Mouse (Mus musculus): ENCODE results near the gene Slc25a13.

Slc25a13 gene

DNA sequence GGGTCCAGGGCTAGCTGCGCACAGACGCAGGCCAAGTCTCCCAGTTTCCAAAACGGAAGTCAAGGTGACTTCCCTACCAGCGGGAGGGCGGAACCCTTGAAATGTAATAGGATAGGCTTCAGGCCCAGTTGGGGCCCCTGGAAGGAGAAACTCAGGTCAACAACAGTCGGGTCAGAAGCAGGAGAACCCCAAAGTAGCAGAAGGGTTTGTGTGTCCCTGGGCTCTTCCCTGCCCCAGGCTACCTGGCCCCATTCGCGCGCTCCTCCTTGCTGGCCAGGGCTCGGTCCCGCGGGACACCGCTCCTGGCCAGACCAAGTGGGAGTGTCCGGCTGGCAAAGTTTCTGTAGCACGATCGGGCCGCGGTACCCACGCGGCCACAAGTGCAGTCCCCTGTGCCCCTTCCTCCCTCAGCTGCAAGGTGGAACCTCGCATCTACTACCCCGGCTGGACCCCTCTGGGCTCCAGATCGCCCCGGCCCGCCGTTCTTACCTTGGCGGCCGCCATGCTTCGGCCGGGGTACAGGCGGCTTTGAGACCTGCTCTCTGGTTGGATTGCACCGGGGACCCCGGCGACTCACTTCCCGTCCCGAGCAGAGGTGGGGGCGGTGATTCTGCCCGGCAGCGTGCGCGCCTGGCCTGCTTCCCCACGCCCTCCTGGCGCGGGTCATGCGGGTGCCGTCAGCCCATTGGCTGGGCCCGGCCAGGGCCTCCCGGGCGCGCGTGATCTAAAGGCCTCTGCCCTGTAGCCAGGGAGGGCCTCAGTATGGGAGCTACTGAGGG is at the start of gene Slc25a13:
TSS of gene Slc25a13 (minus strand) at position 667 of the 779 bp plus-strand sequence.
- DNase-seq (ENCODE audit: low spot score in 2 of 2), result peak; percentile 81 to 84

- DNase-seq (ENCODE audit: low spot score in 2 of 2), result no peak
These were observed 48.8 kb upstream of the Slc25a13 start for GRCm38 (mm10) chr6:6265761-6266160.

- DNase-seq (ENCODE audit: low spot score in 2 of 2), result no peak
These were observed 46.4 kb upstream of the Slc25a13 start for GRCm38 (mm10) chr6:6263293-6263911.

- no peak for DNase-seq (ENCODE audit: low spot score in 2 of 2)
These were observed 43.9 kb upstream of the Slc25a13 start for GRCm38 (mm10) chr6:6260917-6261316.

GRCm38 (mm10) chr6:6248500-6248899 is 31.5 kb upstream of the Slc25a13 start:
- DNase-seq (ENCODE audit: low spot score in 2 of 2), result no peak

GRCm38 (mm10) chr6:6243828-6244227 is 26.9 kb upstream of the Slc25a13 start:
- DNase-seq (ENCODE audit: low spot score in 2 of 2), result no peak

- no peak for DNase-seq (ENCODE audit: low spot score in 2 of 2)
These were observed 25.1 kb upstream of the Slc25a13 start for GRCm38 (mm10) chr6:6242114-6242513.

DNA sequence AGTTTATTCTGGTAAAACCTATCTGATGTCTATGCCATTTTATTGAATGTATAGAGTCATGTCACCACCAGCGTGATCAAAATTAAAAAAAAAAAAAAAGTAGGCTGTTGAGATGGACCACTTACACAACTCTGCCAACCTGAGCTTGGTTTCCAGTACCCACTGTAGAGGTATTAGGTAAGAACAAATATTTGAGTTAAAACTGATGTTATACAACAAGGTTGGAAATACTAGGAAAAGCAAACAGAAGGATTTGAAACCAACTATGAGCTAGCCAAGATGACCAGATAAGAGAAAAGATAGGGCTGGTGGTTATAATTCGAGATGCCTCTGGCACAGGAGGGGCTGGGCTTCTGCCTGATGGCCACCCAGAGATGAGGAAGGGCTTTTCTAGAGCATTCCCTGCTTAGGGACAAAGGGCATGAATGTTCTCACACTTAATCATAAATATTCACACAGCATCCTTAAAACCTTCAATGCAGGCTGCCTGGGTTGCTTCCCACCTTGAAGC is 19.9 kb upstream of the Slc25a13 start:
- no peak for DNase-seq (ENCODE audit: low spot score in 2 of 2)

DNA sequence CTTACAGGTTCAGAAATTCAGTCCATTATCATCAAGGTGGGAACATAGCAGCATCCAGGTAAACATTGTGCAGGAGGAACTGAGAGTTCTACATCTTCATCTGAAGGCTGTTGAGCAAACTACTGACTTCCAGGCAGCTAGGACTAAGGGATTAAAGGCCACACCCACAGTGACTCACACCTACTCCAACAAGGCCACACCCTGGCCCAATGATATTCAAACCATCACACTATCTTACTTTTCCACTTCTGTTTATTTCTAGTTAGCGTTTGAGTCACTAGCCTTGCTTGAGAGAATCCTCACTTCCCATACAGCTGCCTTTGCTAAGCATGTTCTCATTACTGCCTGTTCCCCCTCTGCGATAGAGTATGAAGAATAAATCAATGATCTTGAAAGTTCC is 13.3 kb upstream of the Slc25a13 start:
- no peak for DNase-seq (ENCODE audit: low spot score in 2 of 2)

DNA sequence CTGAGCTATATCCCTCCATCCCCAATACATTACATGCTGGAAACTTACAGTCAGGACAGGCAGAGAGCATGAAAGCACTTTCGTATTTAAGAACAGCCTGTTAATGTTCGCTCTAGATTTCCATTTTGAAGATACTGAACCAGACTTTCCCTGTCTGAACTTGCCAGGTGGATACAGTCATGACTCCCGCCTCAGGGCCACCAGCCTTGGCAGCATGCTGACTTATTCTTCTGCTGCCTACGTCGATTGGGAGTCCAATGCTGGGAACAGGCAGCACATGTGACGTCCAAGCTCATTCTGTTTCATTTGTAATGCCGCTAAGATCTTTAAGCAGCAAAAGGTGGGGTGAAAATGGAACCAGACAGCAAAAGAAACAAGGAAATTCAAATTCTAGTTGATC is 5.7 kb upstream of the Slc25a13 start:
- no peak for DNase-seq (ENCODE audit: low spot score in 2 of 2)

DNA sequence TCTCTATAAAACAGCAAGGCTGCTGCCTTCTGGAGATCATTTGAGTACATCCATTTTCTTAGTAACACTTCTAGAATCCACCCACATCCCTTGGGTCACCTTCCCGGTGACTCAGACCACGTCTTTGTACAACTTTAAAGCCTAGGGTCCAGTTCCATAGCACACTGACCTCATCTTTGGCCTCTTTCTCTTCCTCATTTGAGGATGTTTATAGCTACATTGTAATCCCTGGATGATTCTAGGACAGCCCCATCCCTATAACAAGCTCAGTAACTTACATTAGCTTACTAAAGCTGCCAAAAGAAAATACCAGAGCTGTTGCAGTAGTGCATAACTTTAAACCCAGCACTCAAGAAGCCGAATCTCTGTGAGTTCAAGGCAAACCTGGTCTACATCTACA is 3.6 kb upstream of the Slc25a13 start:
- no peak for DNase-seq (ENCODE audit: low spot score in 2 of 2)

GRCm38 (mm10) chr6:6219661-6220370 is 2.8 kb upstream of the Slc25a13 start:
- no peak for DNase-seq (ENCODE audit: low spot score in 2 of 2)

- no peak for DNase-seq (ENCODE audit: low spot score in 2 of 2)
These were observed 283 bp upstream of the Slc25a13 start for GRCm38 (mm10) chr6:6217286-6217625.

- no peak for DNase-seq (ENCODE audit: low spot score in 2 of 2)
These were observed 860 bp downstream of the Slc25a13 start for GRCm38 (mm10) chr6:6216120-6216506.

DNA sequence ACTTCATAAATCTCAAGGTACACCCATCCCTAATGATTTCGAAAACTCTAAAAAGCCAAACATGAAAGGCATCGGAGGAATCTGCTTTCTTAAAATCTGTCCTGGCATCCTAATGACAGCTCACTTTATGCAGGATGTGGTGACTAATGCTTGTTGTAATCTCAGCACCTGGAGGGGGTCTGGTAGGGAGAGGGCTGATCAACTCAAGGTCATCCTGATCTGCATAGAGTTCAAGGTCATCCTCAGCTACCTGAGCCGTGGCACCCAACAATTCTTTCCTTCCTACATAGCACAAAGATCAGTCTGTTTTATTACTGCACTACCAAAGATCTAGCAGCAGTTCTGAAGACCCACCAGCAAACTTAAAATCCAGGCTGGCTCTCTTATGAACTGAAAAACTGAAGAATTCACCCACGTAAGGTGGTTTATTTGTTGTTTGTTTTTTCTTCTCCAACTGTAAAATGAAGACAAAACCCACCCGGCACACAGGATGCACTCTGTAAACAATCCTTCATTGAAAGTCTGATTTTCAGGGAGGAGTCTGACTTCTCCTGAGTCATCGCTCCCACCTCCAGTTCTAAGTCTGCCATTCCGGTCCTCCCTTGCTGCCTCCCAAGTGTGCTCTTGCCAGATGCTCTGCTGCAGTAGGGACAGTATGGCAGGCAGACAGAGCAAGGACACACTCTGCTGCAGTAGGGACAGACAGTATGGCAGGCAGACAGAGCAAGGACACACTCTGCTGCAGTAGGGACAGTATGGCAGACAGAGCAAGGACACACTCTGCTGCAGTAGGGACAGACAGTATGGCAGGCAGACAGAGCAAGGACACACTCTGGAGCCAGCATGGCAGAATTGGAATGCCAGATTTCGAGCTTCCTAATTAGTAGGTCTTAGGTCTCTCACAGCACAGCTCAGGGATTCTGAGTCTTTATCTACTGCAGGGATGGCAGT is 4.3 kb downstream of the Slc25a13 start:
- DNase-seq (ENCODE audit: low spot score in 2 of 2), result no peak

DNA sequence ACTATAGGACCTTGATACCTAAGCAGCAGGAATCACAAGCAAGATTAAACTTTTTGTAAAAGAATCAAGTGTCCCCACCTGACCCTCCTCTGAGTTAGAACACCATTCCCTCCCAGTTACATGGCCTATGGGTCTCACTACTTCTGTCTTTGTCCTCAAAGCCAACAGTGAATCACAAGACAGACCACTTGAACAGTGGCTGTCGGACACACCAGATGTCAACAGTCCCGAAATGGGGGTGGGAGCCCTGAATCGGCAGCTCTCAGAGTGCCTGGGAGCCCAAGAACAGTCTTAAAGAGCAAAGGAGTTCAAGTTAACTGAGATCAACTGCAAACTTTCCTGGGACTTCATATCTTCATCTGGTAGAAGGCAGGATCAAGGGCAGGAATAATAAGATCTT is 5.0 kb downstream of the Slc25a13 start:
- DNase-seq (ENCODE audit: low spot score in 2 of 2), result peak; percentile 22 to 30

- no peak for DNase-seq (ENCODE audit: low spot score in 2 of 2)
These were observed 6.3 kb downstream of the Slc25a13 start for GRCm38 (mm10) chr6:6210637-6211036.

GRCm38 (mm10) chr6:6208351-6209059 is 8.5 kb downstream of the Slc25a13 start:
- DNase-seq (ENCODE audit: low spot score in 2 of 2), result peak; percentile 23 to 32

GRCm38 (mm10) chr6:6207836-6208235 is 9.1 kb downstream of the Slc25a13 start:
- DNase-seq (ENCODE audit: low spot score in 2 of 2), result no peak

GRCm38 (mm10) chr6:6207395-6207794 is 9.6 kb downstream of the Slc25a13 start:
- DNase-seq (ENCODE audit: low spot score in 2 of 2), result no peak

DNA sequence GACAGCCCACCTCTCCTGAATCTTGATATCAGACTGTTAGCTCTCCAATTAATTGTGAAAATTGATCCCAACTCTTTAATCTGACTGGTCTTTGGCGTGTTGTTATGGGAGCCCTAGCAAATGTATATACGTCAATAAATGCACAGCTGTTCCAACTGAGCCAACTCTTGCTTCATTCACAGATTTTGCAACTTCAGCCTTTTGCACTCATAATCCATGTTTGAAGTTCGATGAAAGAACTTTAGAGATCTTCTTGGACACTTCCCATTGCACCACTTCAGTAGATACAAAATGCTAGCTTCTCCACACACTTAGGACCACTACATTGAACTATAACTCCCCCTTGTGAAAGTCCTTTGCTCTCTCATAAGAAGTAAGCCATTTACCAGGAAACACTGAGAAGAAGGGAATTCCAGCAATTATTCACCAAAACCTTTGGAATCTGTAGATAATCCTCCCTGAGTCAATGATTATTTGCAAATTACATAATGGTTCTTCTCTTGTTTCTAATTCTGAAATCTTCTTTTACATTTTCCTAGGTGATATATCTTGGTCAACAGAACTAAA is 11.3 kb downstream of the Slc25a13 start:
- DNase-seq (ENCODE audit: low spot score in 2 of 2), result no peak
